Mouse (Mus musculus) stomach, embryonic 14.5 days (tissue): Measurements from ENCODE around the gene Blvrb. TPM values are rescaled to one million over a fixed set of nuclear protein-coding genes. Genes with fewer than 3 reads are reported as not detected.

Experiments
- ATAC-seq: fragments of 200-750 bp; cut with Nextera tagmentation; 2 replicates; pipeline ENCODE4 v1.8.0; 2017; ENCODE audit warnings: low read depth, moderate TSS enrichment; ENCODE audit not compliant: insufficient number of reproducible peaks, insufficient read depth, low FRiP score
- H3K27ac ChIP-seq: fragments of 300-500 bp; sonication (generic); 2 replicates; pipeline ENCODE4 v1.5.1; 2014; ENCODE audit warnings: mild to moderate bottlenecking, low read length, moderate library complexity, mixed read lengths
- H3K27me3 ChIP-seq: fragments of 300-500 bp; sonication (generic); 2 replicates; pipeline ENCODE4 v1.6.1; 2014; ENCODE audit warnings: low read length, control low read depth, mixed read lengths; ENCODE audit not compliant: control insufficient read depth, insufficient read depth
- H3K36me3 ChIP-seq: fragments of 300-500 bp; sonication (generic); 2 replicates; pipeline ENCODE4 v1.6.1; 2014; ENCODE audit warnings: mild to moderate bottlenecking, control low read depth, low read length, moderate library complexity, mixed read lengths; ENCODE audit not compliant: control insufficient read depth, insufficient read depth
- H3K4me1 ChIP-seq: fragments of 300-500 bp; sonication (generic); 2 replicates; pipeline ENCODE4 v1.6.1; 2014; ENCODE audit warnings: low read length, control low read depth, mixed read lengths; ENCODE audit not compliant: control insufficient read depth, insufficient read depth
- H3K4me2 ChIP-seq: fragments of 300-500 bp; sonication (generic); replicated peaks from 2 replicates; pipeline ENCODE4 v1.6.1; 2014; ENCODE audit warnings: low read depth, low read length, control low read depth
- H3K4me3 ChIP-seq: fragments of 300-500 bp; sonication (generic); 2 replicates; pipeline ENCODE4 v1.5.1; 2014; ENCODE audit warnings: low read depth, low read length, control low read depth
- H3K9ac ChIP-seq: fragments of 300-500 bp; sonication (generic); replicated peaks from 2 replicates; pipeline ENCODE4 v1.6.1; 2014; ENCODE audit warnings: low read depth, mild to moderate bottlenecking, control low read depth, low read length, moderate library complexity, mixed read lengths
- H3K9me3 ChIP-seq: fragments of 300-500 bp; sonication (generic); 2 replicates; pipeline ENCODE4 v1.6.1; 2016; ENCODE audit warnings: low read depth, low read length, control low read depth; ENCODE audit not compliant: control insufficient read depth
- WGBS: fragments of 180-500 bp; shearing (Covaris S2); extraction: QIAGEN DNeasy Blood & Tissue Kit; methylation state at CpG from one replicate; pipeline ENCODE4 v1.1.7; 2014; 5-methylcytosine and 5-hydroxymethylcytosine counted together
- polyA plus RNA-seq: library from polyadenylated mRNA; unstranded; fragments of >200 nt; fragmentation: Nextera tagmentation; extraction: Ambion mirVana; gene quantifications from 2 replicates; pipeline ENCODE4 v1.2.1, GENCODE M21; 2014

The Blvrb gene
- polyA plus RNA-seq, 1 experiment from 2014 or later = 78.3 TPM

- H3K27me3 ChIP-seq = peaks cover 3% of the 10 kb centered on the region; the same call in 1 of the 2 replicates
- no peak overlapping the region for H3K27ac ChIP-seq
- no peaks in the 10 kb centered on the region for H3K36me3 ChIP-seq
- H3K9me3 ChIP-seq = no peaks in the 10 kb centered on the region
- ATAC-seq = no peak
- no peak overlapping the region for H3K9ac ChIP-seq
- no peak overlapping the region for H3K4me2 ChIP-seq
- 58% methylated on average over 5 of the region's 5 CpGs for WGBS
- no peak overlapping the region for H3K4me3 ChIP-seq
- H3K4me1 ChIP-seq = no peaks in the 10 kb centered on the region
Measured at GRCm38 (mm10) chr7:27437544-27437943, 10.2 kb upstream of the Blvrb start.

GRCm38 (mm10) chr7:27440014-27440413, 7.8 kb upstream of the Blvrb start:
- Histone ChIP-seq H3K9ac (no peak overlapping the region), H3K4me2 (no peak overlapping the region)

GRCm38 (mm10) chr7:27446051-27446450, 1.7 kb upstream of the Blvrb start:
- H3K27ac ChIP-seq = no peak overlapping the region
- no peak for ATAC-seq
- H3K27me3 ChIP-seq = 0 out of 2 replicates have a peak, but pooled peaks cover 5% of the 10 kb centered on the region
- H3K4me3 ChIP-seq = peak overlapping the region; percentile 39
- H3K4me1 ChIP-seq = peaks cover 13% of the 10 kb centered on the region; the same call in 1 of the 2 replicates
- no peaks in the 10 kb centered on the region for H3K9me3 ChIP-seq
- H3K4me2 ChIP-seq = peak overlapping the region; percentile 99
- no peaks in the 10 kb centered on the region for H3K36me3 ChIP-seq
- 4% methylated on average over 18 of the region's 18 CpGs for WGBS
- H3K9ac ChIP-seq = peak overlapping the region; percentile 48

More at GRCm38 (mm10) chr7:27440014-27440413, 7.8 kb upstream of the Blvrb start:
- Histone ChIP-seq H3K4me3 (no peak overlapping the region), H3K9me3 (no peaks in the 10 kb centered on the region), H3K36me3 (no peaks in the 10 kb centered on the region), H3K27ac (no peak overlapping the region), H3K4me1 (no peaks in the 10 kb centered on the region), H3K27me3 (no peaks in the 10 kb centered on the region; the same call in 1 of the 2 replicates)
- WGBS = 79% methylated on average over 4 of the region's 4 CpGs
- ATAC-seq = no peak

GRCm38 (mm10) chr7:27446521-27447418, 1.0 kb upstream of the Blvrb start:
- H3K36me3 ChIP-seq = no peaks in the 10 kb centered on the region
- H3K4me3 ChIP-seq = peak overlapping the region; percentile 39
- peak overlapping the region; percentile 99 for H3K4me2 ChIP-seq
- no peaks in the 10 kb centered on the region for H3K9me3 ChIP-seq
- peak overlapping the region; percentile 48 for H3K9ac ChIP-seq
- ATAC-seq = no peak; the same call in 1 of the 2 replicates
- H3K27ac ChIP-seq = no peak overlapping the region
- 7% methylated on average over 53 of the region's 53 CpGs for WGBS
- peaks cover 13% of the 10 kb centered on the region; the same call in 1 of the 2 replicates for H3K4me1 ChIP-seq
- 0 out of 2 replicates have a peak, but pooled peaks cover 5% of the 10 kb centered on the region for H3K27me3 ChIP-seq

- Histone ChIP-seq H3K27ac (no peak overlapping the region; the same call in 1 of the 2 replicates), H3K4me2 (peak overlapping the region; percentile 93), H3K27me3 (0 out of 2 replicates have a peak, but pooled peaks cover 5% of the 10 kb centered on the region), H3K9me3 (no peaks in the 10 kb centered on the region), H3K4me1 (peaks cover 13% of the 10 kb centered on the region; the same call in 1 of the 2 replicates), H3K36me3 (no peaks in the 10 kb centered on the region), H3K9ac (peak overlapping the region; percentile 57), H3K4me3 (peak overlapping the region; percentile 59)
- WGBS = 47% methylated on average over 15 of the region's 15 CpGs
- peak; percentile 4; the same call in 1 of the 2 replicates for ATAC-seq
Measured at GRCm38 (mm10) chr7:27448421-27449206, 836 bp downstream of the Blvrb start.

- Histone ChIP-seq H3K9ac (no peak overlapping the region), H3K27me3 (0 out of 2 replicates have a peak, but pooled peaks cover 5% of the 10 kb centered on the region), H3K36me3 (no peaks in the 10 kb centered on the region), H3K4me2 (no peak overlapping the region), H3K4me1 (peaks cover 13% of the 10 kb centered on the region; the same call in 1 of the 2 replicates), H3K9me3 (no peaks in the 10 kb centered on the region), H3K4me3 (no peak overlapping the region), H3K27ac (no peak overlapping the region)
- ATAC-seq = no peak
- 59% methylated on average over 10 of the region's 10 CpGs for WGBS
Measured at GRCm38 (mm10) chr7:27449256-27449862, 1.6 kb downstream of the Blvrb start.

- no peak overlapping the region for H3K4me3 ChIP-seq
- 87% methylated on average over 2 of the region's 2 CpGs for WGBS
- no peak for ATAC-seq
- H3K4me2 ChIP-seq = no peak overlapping the region
- no peak overlapping the region for H3K9ac ChIP-seq
- no peaks in the 10 kb centered on the region for H3K9me3 ChIP-seq
- no peak overlapping the region for H3K27ac ChIP-seq
- 0 out of 2 replicates have a peak, but pooled peaks cover 5% of the 10 kb centered on the region for H3K27me3 ChIP-seq
- H3K4me1 ChIP-seq = peaks cover 10% of the 10 kb centered on the region; the same call in 1 of the 2 replicates
- no peaks in the 10 kb centered on the region for H3K36me3 ChIP-seq
Measured at GRCm38 (mm10) chr7:27451359-27451758, 3.6 kb downstream of the Blvrb start.
